Mouse (Mus musculus) brown adipose tissue, adult 24 weeks (tissue): ENCODE results near the gene Gm20481. TPM values are rescaled to one million over a fixed set of nuclear protein-coding genes. Genes with fewer than 3 reads are reported as not detected.
"Not testable (repeated sequence)": the region's sequence is repeated elsewhere in the genome, so short reads cannot be mapped to it uniquely, and the experiment has no call there.

ENCODE experiments used
- H3K27ac ChIP-seq: fragments of 200-500 bp; replicated peaks from 2 replicates; pipeline ENCODE4 v1.5.1; 2012; ENCODE audit warnings: low read depth, mild to moderate bottlenecking, low read length
- H3K4me1 ChIP-seq: fragments of 200-500 bp; 2 replicates; pipeline ENCODE4 v1.6.1; 2012; ENCODE audit warnings: low read length, mixed read lengths; ENCODE audit not compliant: control insufficient read depth, insufficient read depth, insufficient read length
- H3K4me3 ChIP-seq: fragments of 200-500 bp; 2 replicates; pipeline ENCODE4 v1.5.1; 2012; ENCODE audit warnings: low read depth, mild to moderate bottlenecking, low read length, moderate library complexity; ENCODE audit not compliant: insufficient read depth
- polyA plus RNA-seq: library from polyadenylated mRNA; stranded (reverse); fragments of >200 nt; gene quantifications from 2 replicates; pipeline ENCODE4 v1.2.4, GENCODE M21; 2012; ENCODE audit not compliant: missing spikeins, insufficient read depth, insufficient read length

The Gm20481 gene
- polyA plus RNA-seq, 1 experiment: not detected

- no peaks in the 10 kb centered on the region for H3K4me1 ChIP-seq
- H3K4me3 ChIP-seq: peak overlapping the region; percentile 67
- H3K27ac ChIP-seq: peak overlapping the region; percentile 94
Observed at GRCm38 (mm10) chr17:35001452-35002152, 31.9 kb downstream of the Gm20481 start.

GRCm38 (mm10) chr17:35002153-35002865, 32.6 kb downstream of the Gm20481 start:
- H3K4me3 ChIP-seq: peak overlapping the region; percentile 67
- H3K4me1 ChIP-seq: no peaks in the 10 kb centered on the region
- H3K27ac ChIP-seq: no peak overlapping the region; the same call in 1 of the 2 replicates

GRCm38 (mm10) chr17:35003022-35003838, 33.5 kb downstream of the Gm20481 start:
- H3K4me1 ChIP-seq: no peaks in the 10 kb centered on the region
- no peak overlapping the region for H3K4me3 ChIP-seq
- H3K27ac ChIP-seq: no peak overlapping the region

- Histone ChIP-seq H3K4me1 (no peaks in the 10 kb centered on the region), H3K4me3 (no peak overlapping the region), H3K27ac (no peak overlapping the region)
Observed at GRCm38 (mm10) chr17:35004075-35004717, 34.5 kb downstream of the Gm20481 start.

GRCm38 (mm10) chr17:35005158-35005557, 35.4 kb downstream of the Gm20481 start:
- Histone ChIP-seq H3K4me3 (no peak overlapping the region), H3K27ac (no peak overlapping the region), H3K4me1 (no peaks in the 10 kb centered on the region)

- not testable (repeated sequence) for H3K27ac ChIP-seq, H3K4me3 ChIP-seq, H3K4me1 ChIP-seq
Observed at GRCm38 (mm10) chr17:35005902-35006301, 36.2 kb downstream of the Gm20481 start.

- H3K4me1 ChIP-seq: no peaks in the 10 kb centered on the region
- H3K27ac ChIP-seq: no peak overlapping the region
Observed at GRCm38 (mm10) chr17:35007387-35007991, 37.8 kb downstream of the Gm20481 start.

GRCm38 (mm10) chr17:35009586-35009985, 39.9 kb downstream of the Gm20481 start:
- no peak overlapping the region for H3K4me3 ChIP-seq
- no peaks in the 10 kb centered on the region for H3K4me1 ChIP-seq
- H3K27ac ChIP-seq: no peak overlapping the region

More at GRCm38 (mm10) chr17:35007387-35007991, 37.8 kb downstream of the Gm20481 start:
- no peak overlapping the region for H3K4me3 ChIP-seq

- Histone ChIP-seq H3K4me1 (no peaks in the 10 kb centered on the region), H3K27ac (no peak overlapping the region)
Observed at GRCm38 (mm10) chr17:35011440-35011839, 41.7 kb downstream of the Gm20481 start.

GRCm38 (mm10) chr17:35012430-35012829, 42.7 kb downstream of the Gm20481 start:
- H3K4me3 ChIP-seq: no peak overlapping the region
- H3K27ac ChIP-seq: no peak overlapping the region
- no peaks in the 10 kb centered on the region for H3K4me1 ChIP-seq

More at GRCm38 (mm10) chr17:35011440-35011839, 41.7 kb downstream of the Gm20481 start:
- no peak overlapping the region for H3K4me3 ChIP-seq

- H3K4me1 ChIP-seq: no peaks in the 10 kb centered on the region
- H3K4me3 ChIP-seq: no peak overlapping the region
- H3K27ac ChIP-seq: no peak overlapping the region
Observed at GRCm38 (mm10) chr17:35013221-35013620, 43.5 kb downstream of the Gm20481 start.

- no peak overlapping the region for H3K27ac ChIP-seq
- H3K4me3 ChIP-seq: no peak overlapping the region
- no peaks in the 10 kb centered on the region for H3K4me1 ChIP-seq
Observed at GRCm38 (mm10) chr17:35015296-35015695, 45.6 kb downstream of the Gm20481 start.

- H3K4me1 ChIP-seq: no peaks in the 10 kb centered on the region
- H3K4me3 ChIP-seq: no peak within 1 kb of the TSS
- no peak within 1 kb of the TSS for H3K27ac ChIP-seq
Observed at GRCm38 (mm10) chr17:35016376-35016775, 46.7 kb downstream of the Gm20481 start, which contains the start of gene Vwa7. TSS of gene Vwa7 (plus strand) at chr17:35016579.
